Mouse (Mus musculus) brown adipose tissue, adult 24 weeks (tissue): ENCODE measurements at regions not wholly inside any gene's neighbourhood (a gene's known extent, or its start where the extent isn't known, plus 50 kb on each side); places are given as distances from the start of the nearest gene placed in this dataset.

ENCODE experiments used
- H3K27ac ChIP-seq: fragments of 200-500 bp; replicated peaks from 2 replicates; pipeline ENCODE4 v1.5.1; 2012; ENCODE audit warnings: low read depth, mild to moderate bottlenecking, low read length
- H3K4me1 ChIP-seq: fragments of 200-500 bp; 2 replicates; pipeline ENCODE4 v1.6.1; 2012; ENCODE audit warnings: low read length, mixed read lengths; ENCODE audit not compliant: control insufficient read depth, insufficient read depth, insufficient read length
- H3K4me3 ChIP-seq: fragments of 200-500 bp; 2 replicates; pipeline ENCODE4 v1.5.1; 2012; ENCODE audit warnings: low read depth, mild to moderate bottlenecking, low read length, moderate library complexity; ENCODE audit not compliant: insufficient read depth

GRCm38 (mm10) chr12:106464701-106465100 is 454.7 kb downstream of the Vrk1 start:
- H3K4me1 ChIP-seq = no peaks in the 10 kb centered on the region
- H3K4me3 ChIP-seq = no peak overlapping the region
- no peak overlapping the region for H3K27ac ChIP-seq

- no peaks in the 10 kb centered on the region for H3K4me1 ChIP-seq
- no peak overlapping the region for H3K4me3 ChIP-seq
- no peak overlapping the region for H3K27ac ChIP-seq
Measured at GRCm38 (mm10) chr12:106468173-106468860, 458.3 kb downstream of the Vrk1 start.

GRCm38 (mm10) chr12:106474501-106475165 is 464.6 kb downstream of the Vrk1 start:
- H3K4me3 ChIP-seq = no peak overlapping the region
- H3K4me1 ChIP-seq = no peaks in the 10 kb centered on the region
- no peak overlapping the region for H3K27ac ChIP-seq

GRCm38 (mm10) chr12:106475486-106476050 is 465.5 kb downstream of the Vrk1 start:
- H3K4me3 ChIP-seq = no peak overlapping the region
- no peaks in the 10 kb centered on the region for H3K4me1 ChIP-seq

GRCm38 (mm10) chr12:106477040-106477665 is 467.1 kb downstream of the Vrk1 start:
- H3K4me1 ChIP-seq = no peaks in the 10 kb centered on the region
- H3K27ac ChIP-seq = no peak overlapping the region
- no peak overlapping the region for H3K4me3 ChIP-seq

More at GRCm38 (mm10) chr12:106475486-106476050, 465.5 kb downstream of the Vrk1 start:
- H3K27ac ChIP-seq = no peak overlapping the region

GRCm38 (mm10) chr12:106477731-106478130 is 467.7 kb downstream of the Vrk1 start:
- no peak overlapping the region for H3K27ac ChIP-seq
- no peak overlapping the region for H3K4me3 ChIP-seq
- no peaks in the 10 kb centered on the region for H3K4me1 ChIP-seq

- Histone ChIP-seq H3K4me1 (no peaks in the 10 kb centered on the region), H3K27ac (no peak overlapping the region), H3K4me3 (no peak overlapping the region)
Measured at GRCm38 (mm10) chr12:106478381-106478781, 468.4 kb downstream of the Vrk1 start.

- no peak overlapping the region for H3K27ac ChIP-seq
- H3K4me3 ChIP-seq = no peak overlapping the region
- no peaks in the 10 kb centered on the region for H3K4me1 ChIP-seq
Measured at GRCm38 (mm10) chr12:106479067-106479877, 469.2 kb downstream of the Vrk1 start.

- Histone ChIP-seq H3K27ac (no peak overlapping the region), H3K4me3 (no peak overlapping the region), H3K4me1 (no peaks in the 10 kb centered on the region)
Measured at GRCm38 (mm10) chr12:106479878-106480194, 469.8 kb downstream of the Vrk1 start.

GRCm38 (mm10) chr12:106480281-106481060 is 470.4 kb downstream of the Vrk1 start:
- Histone ChIP-seq H3K4me3 (no peak overlapping the region), H3K4me1 (no peaks in the 10 kb centered on the region), H3K27ac (no peak overlapping the region)

GRCm38 (mm10) chr12:106501622-106502327 is 491.7 kb downstream of the Vrk1 start:
- Histone ChIP-seq H3K4me3 (no peak overlapping the region), H3K4me1 (no peaks in the 10 kb centered on the region), H3K27ac (no peak overlapping the region)

- no peak overlapping the region for H3K27ac ChIP-seq
- H3K4me1 ChIP-seq = no peaks in the 10 kb centered on the region
- no peak overlapping the region for H3K4me3 ChIP-seq
Measured at GRCm38 (mm10) chr12:106504285-106504684, 494.3 kb downstream of the Vrk1 start.

- no peak overlapping the region for H3K4me3 ChIP-seq
- no peaks in the 10 kb centered on the region for H3K4me1 ChIP-seq
- H3K27ac ChIP-seq = no peak overlapping the region
Measured at GRCm38 (mm10) chr12:106514057-106514456, 504.0 kb downstream of the Vrk1 start.

- Histone ChIP-seq H3K4me1 (no peaks in the 10 kb centered on the region), H3K4me3 (no peak overlapping the region), H3K27ac (no peak overlapping the region)
Measured at GRCm38 (mm10) chr12:106515257-106515788, 505.3 kb downstream of the Vrk1 start.
